Mouse (Mus musculus): ENCODE measurements around the gene Acta1. TPM values are rescaled to one million over a fixed set of nuclear protein-coding genes. Genes with fewer than 3 reads are reported as not detected.

The Acta1 gene
- polyA plus RNA-seq (2015; fragmentation: Nextera tagmentation; extraction: Ambion mirVana): 2.9 and 4.4 TPM in 2 replicates

GRCm38 (mm10) chr8:123894502-123895097 is at the start of gene Acta1:
Acta1 (minus strand) TSS chr8:123894751.

GRCm38 (mm10) chr8:123859648-123860259 is 34.8 kb downstream of the Acta1 start, which contains the start of gene Ccsap:
Ccsap (minus strand) TSS chr8:123860209.

Other genes starting within 250 kb of the Acta1 start
- 1.9 and 2.7 TPM in 2 replicates for gene Rhou, start 240.8 kb downstream of the Acta1 start, polyA plus RNA-seq (2015; fragmentation: Nextera tagmentation; extraction: Ambion mirVana)
- 46.9 and 47.4 TPM in 2 replicates for gene Rab4a, start 88.8 kb downstream of the Acta1 start, polyA plus RNA-seq (2015; fragmentation: Nextera tagmentation; extraction: Ambion mirVana)
- 3.7 and 4.5 TPM in 2 replicates for gene Ccsap, start 34.5 kb downstream of the Acta1 start, polyA plus RNA-seq (2015; fragmentation: Nextera tagmentation; extraction: Ambion mirVana)
- gene Nup133, start 54.5 kb upstream of the Acta1 start, polyA plus RNA-seq (2015; fragmentation: Nextera tagmentation; extraction: Ambion mirVana): 23.6 and 23.9 TPM in 2 replicates
- gene Abcb10, start 88.4 kb upstream of the Acta1 start, polyA plus RNA-seq (2015; fragmentation: Nextera tagmentation; extraction: Ambion mirVana): 114 and 131 TPM in 2 replicates
- 27.7 and 27.8 TPM in 2 replicates for gene Taf5l, start 126.6 kb upstream of the Acta1 start, polyA plus RNA-seq (2015; fragmentation: Nextera tagmentation; extraction: Ambion mirVana)
- gene Urb2, start 126.8 kb upstream of the Acta1 start, polyA plus RNA-seq (2015; fragmentation: Nextera tagmentation; extraction: Ambion mirVana): 2.2 and 2.3 TPM in 2 replicates

All from spleen, postnatal 0 days (tissue).